Mouse (Mus musculus) E14TG2a.4 (cell line): ENCODE results near the gene Trim61.

Source experiments
- H3K27me3 ChIP-seq: 2 replicates; pipeline ENCODE4 v1.6.1; 2014; ENCODE audit warnings: low read length, control low read depth; ENCODE audit not compliant: insufficient read depth
- H3K36me3 ChIP-seq: 2 replicates; pipeline ENCODE4 v1.6.1; 2014; ENCODE audit warnings: low read length, control low read depth; ENCODE audit not compliant: insufficient read depth
- H3K4me1 ChIP-seq: replicated peaks from 2 replicates; pipeline ENCODE4 v1.6.1; 2014; ENCODE audit warnings: low read depth, low read length, control low read depth
- H3K4me3 ChIP-seq: replicated peaks from 2 replicates; pipeline ENCODE4 v1.5.1; 2014; ENCODE audit warnings: mild to moderate bottlenecking, low read length
- H3K9me3 ChIP-seq: 2 replicates; pipeline ENCODE4 v1.6.1; 2014; ENCODE audit warnings: low read length, control low read depth
- CTCF ChIP-seq: conservative IDR thresholded peaks from 2 replicates; pipeline ENCODE4 v1.5.1; 2014; ENCODE audit warnings: low read length
- NANOG ChIP-seq: IDR thresholded peaks from 2 replicates; pipeline ENCODE4 v1.6.1; 2014; ENCODE audit warnings: borderline replicate concordance, low read length, mixed read lengths
- POU5F1 ChIP-seq: IDR thresholded peaks from 2 replicates; pipeline ENCODE4 v1.6.1; 2014; ENCODE audit warnings: low read length, borderline replicate concordance

Gene Trim61

DNA sequence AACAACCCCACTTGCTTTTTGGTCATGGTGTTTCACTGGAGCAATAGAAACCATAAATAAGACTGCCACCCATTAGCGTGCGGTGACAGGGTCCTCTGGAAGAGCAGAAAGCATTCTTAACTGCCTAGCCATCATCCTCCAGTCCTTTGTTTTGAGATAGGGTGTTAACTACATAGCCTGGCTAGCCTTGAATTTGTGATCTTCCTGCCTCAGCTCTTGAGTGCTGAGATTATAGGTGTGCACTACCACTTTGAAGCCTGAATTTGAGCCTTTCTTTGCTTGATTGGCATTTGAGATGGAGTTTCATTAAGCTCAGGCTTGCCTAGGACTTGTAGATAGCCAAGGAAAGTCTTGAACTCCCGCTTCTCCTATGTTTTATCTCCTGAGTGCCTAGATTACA, 35.2 kb upstream of the Trim61 start:
- TF ChIP-seq NANOG: peak; percentile 59; the same call in 1 of the 2 replicates
- no peak for TF ChIP-seq POU5F1
- TF ChIP-seq CTCF: no peak
- Histone ChIP-seq H3K4me1 (peaks cover 59% of the 10 kb centered on the region), H3K9me3 (no peaks in the 10 kb centered on the region), H3K4me3 (no peak overlapping the region; the same call in 1 of the 2 replicates), H3K27me3 (no peaks in the 10 kb centered on the region), H3K36me3 (no peaks in the 10 kb centered on the region)

DNA sequence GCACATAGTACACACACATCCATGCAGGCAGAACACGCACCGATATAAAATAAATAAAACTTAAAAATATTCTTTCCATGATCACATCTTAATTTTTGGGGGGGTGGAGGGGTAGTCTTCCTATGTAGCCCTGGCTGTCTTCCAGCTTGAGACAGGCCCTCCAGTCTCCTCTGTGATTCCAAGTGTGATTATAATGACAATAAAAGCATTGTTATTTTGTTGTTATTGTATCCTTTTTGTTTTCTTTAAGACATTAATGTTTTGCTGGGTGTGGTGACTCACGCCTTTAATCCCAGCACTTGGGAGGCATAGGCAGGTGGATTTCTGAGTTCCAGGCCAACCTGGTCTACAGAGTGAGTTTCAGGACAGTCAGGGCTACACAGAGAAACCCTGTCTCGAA, 29.5 kb upstream of the Trim61 start:
- TF ChIP-seq NANOG: no peak
- no peak for TF ChIP-seq POU5F1
- no peak for TF ChIP-seq CTCF
- Histone ChIP-seq H3K36me3 (no peaks in the 10 kb centered on the region), H3K4me1 (peaks cover 67% of the 10 kb centered on the region), H3K27me3 (no peaks in the 10 kb centered on the region), H3K4me3 (no peak overlapping the region), H3K9me3 (no peaks in the 10 kb centered on the region)

DNA sequence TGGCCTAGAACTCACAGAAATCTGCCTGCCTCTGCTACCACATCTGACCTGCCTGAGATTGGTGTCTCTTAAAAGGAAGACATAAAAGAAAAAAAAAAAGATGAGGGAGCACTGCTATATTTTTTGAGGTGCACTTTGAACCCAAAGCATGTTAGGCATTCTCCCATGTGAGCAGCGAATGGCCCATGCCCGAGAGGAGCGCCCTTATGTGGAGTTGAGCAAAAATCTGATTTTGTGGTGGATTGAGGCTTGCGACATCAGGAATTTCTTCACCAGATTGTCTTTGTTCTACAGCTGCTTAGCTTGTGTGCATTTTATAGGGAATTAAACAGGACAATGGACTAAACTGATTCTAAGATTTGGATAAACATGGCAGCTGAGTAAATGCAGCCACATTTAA, 28.9 kb upstream of the Trim61 start:
- H3K27me3 ChIP-seq: no peaks in the 10 kb centered on the region
- H3K4me1 ChIP-seq: peaks cover 61% of the 10 kb centered on the region
- H3K4me3 ChIP-seq: no peak overlapping the region
- no peaks in the 10 kb centered on the region for H3K9me3 ChIP-seq
- TF ChIP-seq POU5F1 (no peak), CTCF (no peak), NANOG (no peak)
- no peaks in the 10 kb centered on the region for H3K36me3 ChIP-seq

DNA sequence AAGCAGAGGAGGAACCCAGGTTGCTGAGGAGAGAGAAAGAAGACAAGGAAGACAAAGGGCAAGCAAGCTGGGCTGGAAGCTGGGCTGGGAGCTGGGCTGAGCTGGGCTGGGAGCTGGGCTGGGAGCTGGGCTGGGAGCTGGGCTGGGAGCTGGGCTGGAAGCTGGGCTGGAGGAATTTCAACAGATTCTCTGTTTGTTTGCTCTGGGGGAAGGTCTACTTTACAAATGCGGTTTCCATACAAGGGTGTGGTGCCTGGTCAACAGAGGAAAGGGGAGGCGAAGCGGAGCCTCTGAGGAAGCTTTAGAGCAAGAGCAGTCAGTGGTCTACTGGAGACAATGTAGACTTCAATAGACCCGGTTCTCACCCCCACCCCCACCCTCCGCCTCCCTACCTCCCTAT, 28.2 kb upstream of the Trim61 start:
- H3K36me3 ChIP-seq: no peaks in the 10 kb centered on the region
- H3K9me3 ChIP-seq: no peaks in the 10 kb centered on the region
- H3K27me3 ChIP-seq: no peaks in the 10 kb centered on the region
- H3K4me1 ChIP-seq: peaks cover 59% of the 10 kb centered on the region
- TF ChIP-seq NANOG: peak; percentile 37; the same call in 1 of the 2 replicates
- TF ChIP-seq POU5F1: no peak
- TF ChIP-seq CTCF: no peak
- peak overlapping the region; percentile 71 for H3K4me3 ChIP-seq

DNA sequence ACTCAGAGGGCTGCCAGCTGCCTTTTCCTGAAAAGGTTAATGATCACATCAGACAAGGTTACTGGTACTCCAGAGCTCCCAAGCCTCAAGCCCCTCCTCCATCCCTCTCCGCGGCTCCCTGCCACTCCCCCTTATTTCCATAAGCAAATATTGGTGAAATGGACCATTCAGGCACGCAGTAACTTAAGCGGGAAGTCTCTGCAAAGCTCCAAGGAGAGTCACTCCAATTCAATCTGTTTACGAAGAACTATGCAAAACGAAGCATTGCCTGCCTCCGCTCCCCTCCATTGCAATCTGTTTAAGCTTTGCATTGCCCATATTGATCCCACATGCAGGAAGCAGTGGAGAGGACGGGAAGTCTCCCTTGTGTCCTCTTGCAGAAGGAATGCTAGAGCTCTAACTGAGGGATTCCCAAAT, 18.8 kb upstream of the Trim61 start, which contains the start of gene Apela:
TSS of gene Apela (minus strand) at position 220 of the 417 bp plus-strand sequence.
- H3K27me3 ChIP-seq: no peaks in the 10 kb centered on the region
- TF ChIP-seq POU5F1: no peak
- TF ChIP-seq NANOG: no peak
- no peak for TF ChIP-seq CTCF
- peak within 1 kb of the TSS; percentile 73 for H3K4me3 ChIP-seq
- H3K4me1 ChIP-seq: peaks cover 44% of the 10 kb centered on the region
- H3K36me3 ChIP-seq: 0 out of 2 replicates have a peak, but pooled peaks cover 3% of the 10 kb centered on the region
- peaks cover 4% of the 10 kb centered on the region; the same call in 1 of the 2 replicates for H3K9me3 ChIP-seq

DNA sequence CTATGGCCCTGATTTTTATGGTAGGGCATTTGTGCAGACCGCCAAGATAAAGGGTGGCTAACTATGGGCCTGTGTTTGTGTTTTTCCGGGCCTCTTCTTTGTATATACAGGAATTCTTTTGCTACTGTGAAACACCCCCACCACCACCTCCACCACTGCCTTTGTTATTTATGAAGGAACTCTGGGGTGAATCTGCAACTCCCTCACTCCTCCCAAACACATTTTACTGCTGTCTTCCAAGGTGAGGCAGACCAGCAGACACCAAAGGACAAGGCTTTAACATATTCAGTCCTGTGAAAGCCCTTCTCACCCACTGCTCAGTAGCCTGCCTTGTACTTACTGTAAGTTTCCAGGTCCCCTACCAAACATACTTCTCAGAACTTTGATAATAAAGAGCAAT, 15.8 kb upstream of the Trim61 start:
- Histone ChIP-seq H3K36me3 (0 out of 2 replicates have a peak, but pooled peaks cover 3% of the 10 kb centered on the region), H3K4me1 (peaks cover 57% of the 10 kb centered on the region), H3K27me3 (no peaks in the 10 kb centered on the region), H3K4me3 (peak overlapping the region; percentile 45), H3K9me3 (no peaks in the 10 kb centered on the region)
- TF ChIP-seq CTCF (no peak), POU5F1 (no peak)

DNA sequence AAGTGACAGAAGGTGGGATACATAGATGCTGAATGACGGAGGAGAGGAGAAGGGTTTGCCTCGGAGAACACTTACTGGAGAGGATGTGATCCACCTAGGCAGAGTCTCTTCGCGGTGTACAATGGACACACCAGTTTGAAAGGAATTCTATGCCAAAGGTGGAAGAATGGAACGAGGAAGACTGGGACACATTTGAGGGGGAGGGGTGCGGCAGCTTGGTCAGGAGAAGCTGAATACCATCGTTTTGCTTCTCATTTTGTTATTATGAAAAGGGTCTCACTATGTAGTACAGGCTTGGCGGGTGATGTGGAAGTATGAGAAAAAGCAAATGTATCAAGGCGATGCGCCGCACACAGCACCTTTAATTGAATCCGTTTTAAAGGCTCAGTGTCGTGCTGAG, 14.7 kb upstream of the Trim61 start:
- TF ChIP-seq NANOG (no peak), CTCF (no peak), POU5F1 (no peak)

DNA sequence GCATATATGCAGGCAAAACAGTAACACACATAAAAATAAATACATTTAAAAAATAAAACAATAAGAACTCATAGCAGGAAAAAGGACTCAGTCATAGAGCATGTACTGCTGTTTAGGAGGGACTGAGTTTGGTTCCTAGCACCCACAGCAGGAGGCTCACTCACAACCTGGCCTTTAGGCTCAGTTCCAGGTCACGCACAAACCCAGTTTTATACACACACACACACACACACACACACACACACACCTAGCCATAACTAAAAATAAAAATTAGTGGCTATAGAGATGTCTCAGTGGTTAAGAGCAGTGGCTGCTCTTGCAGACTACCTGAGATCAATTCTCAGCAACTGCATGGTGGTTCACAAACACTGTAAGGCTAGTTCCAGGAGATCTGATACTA, 13.8 kb upstream of the Trim61 start:
- Histone ChIP-seq H3K9me3 (no peaks in the 10 kb centered on the region), H3K27me3 (no peaks in the 10 kb centered on the region), H3K4me3 (no peak overlapping the region), H3K36me3 (peaks cover 15% of the 10 kb centered on the region), H3K4me1 (peaks cover 50% of the 10 kb centered on the region)
- TF ChIP-seq NANOG (no peak), CTCF (no peak), POU5F1 (no peak)

More for the DNA sequence above, 14.7 kb upstream of the Trim61 start:
- Histone ChIP-seq H3K27me3 (no peaks in the 10 kb centered on the region), H3K4me1 (peaks cover 59% of the 10 kb centered on the region), H3K36me3 (peaks cover 11% of the 10 kb centered on the region), H3K4me3 (peak overlapping the region; percentile 45), H3K9me3 (no peaks in the 10 kb centered on the region)

DNA sequence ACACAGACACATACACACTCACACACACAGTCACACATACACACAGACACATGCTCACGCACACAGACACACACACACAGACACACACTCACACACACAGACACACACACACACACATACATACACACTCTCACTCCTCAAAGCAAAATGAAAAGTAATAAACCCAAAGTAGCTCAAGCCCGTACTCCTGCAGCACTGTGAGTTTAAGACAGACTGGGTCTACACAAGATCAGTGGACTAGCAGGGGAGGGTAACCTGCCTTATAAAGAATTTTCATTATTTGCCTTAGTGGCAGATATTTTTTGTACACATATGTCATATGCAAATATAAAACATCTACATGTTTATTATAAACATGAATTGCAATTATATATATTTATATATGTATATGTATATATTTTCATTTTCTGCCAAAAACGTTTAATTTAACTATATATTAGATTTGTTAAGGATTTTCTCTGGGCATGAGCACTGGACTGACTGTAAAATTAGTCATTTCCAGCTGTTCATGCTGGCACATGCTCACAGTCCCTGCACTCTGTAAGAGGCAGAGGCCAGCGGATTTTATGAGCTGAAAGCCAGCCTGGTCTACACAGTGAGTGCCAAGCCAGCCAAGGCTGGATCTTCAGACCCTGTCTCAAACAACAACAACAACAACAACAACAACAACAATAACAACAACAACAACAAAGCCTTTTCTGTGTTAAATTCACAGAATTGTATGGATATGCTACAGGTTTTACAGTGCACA, 12.6 kb upstream of the Trim61 start:
- Histone ChIP-seq H3K4me3 (no peak overlapping the region), H3K4me1 (peaks cover 47% of the 10 kb centered on the region), H3K36me3 (peaks cover 27% of the 10 kb centered on the region), H3K9me3 (no peaks in the 10 kb centered on the region), H3K27me3 (no peaks in the 10 kb centered on the region)
- TF ChIP-seq CTCF: no peak
- TF ChIP-seq POU5F1: no peak
- TF ChIP-seq NANOG: no peak
